Mouse (Mus musculus) cerebellum, postnatal 10 days (tissue): ENCODE measurements around the gene Clnk.

Experiments
- DNase-seq, 2 experiments: peaks; one replicate each; pipeline ENCODE4 v3.0.0; 2021; ENCODE audit warnings: mixed read lengths in 2 of 2

Gene Clnk

GRCm38 (mm10) chr5:38850171-38850570, 26.4 kb downstream of the Clnk start:
- DNase-seq = no peak

GRCm38 (mm10) chr5:38845529-38845928, 31.1 kb downstream of the Clnk start:
- DNase-seq = no peak

DNA sequence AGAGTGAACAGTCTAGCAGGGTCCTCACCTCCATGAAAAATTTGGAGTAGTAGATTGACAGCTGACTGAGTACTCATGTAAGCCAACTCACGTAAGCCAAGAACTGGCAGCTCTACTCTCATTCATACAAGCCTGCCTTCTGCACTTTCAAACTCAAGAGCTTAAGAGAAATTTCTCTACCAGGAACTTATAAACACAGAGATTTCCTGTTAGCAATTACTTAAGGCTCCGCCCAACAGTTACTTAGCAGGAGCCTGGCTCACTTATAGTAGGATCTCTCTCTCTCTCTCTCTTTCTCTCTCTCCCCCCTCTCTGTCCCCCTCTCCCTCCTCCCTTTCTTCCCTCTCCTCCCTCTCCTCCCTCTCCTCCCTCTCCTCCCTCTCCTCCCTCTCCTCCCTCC, 32.3 kb downstream of the Clnk start:
- no peak for DNase-seq

GRCm38 (mm10) chr5:38839981-38840380, 36.6 kb downstream of the Clnk start:
- DNase-seq = no peak

DNA sequence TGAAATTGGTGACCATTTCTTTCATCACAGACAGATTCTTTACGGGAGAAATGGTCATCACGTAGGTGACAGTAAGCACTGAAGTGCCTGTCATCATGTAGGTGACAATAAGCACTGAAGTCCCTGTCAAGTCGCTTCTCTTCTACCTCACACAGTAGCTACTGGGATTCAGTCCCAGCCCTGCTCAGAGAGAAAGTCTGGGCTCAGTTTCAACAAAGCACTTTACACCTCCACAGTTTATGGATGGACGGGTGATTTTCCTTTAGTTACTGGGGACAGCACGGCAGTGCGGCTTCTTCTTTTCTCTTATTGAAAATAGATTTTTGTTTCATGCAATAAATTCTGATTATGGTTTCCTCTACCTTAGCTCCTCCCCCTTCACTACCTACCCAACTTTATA, 49.3 kb downstream of the Clnk start:
- no peak for DNase-seq

- no peak for DNase-seq
Measured at GRCm38 (mm10) chr5:38826586-38826985, 50.0 kb downstream of the Clnk start.

DNA sequence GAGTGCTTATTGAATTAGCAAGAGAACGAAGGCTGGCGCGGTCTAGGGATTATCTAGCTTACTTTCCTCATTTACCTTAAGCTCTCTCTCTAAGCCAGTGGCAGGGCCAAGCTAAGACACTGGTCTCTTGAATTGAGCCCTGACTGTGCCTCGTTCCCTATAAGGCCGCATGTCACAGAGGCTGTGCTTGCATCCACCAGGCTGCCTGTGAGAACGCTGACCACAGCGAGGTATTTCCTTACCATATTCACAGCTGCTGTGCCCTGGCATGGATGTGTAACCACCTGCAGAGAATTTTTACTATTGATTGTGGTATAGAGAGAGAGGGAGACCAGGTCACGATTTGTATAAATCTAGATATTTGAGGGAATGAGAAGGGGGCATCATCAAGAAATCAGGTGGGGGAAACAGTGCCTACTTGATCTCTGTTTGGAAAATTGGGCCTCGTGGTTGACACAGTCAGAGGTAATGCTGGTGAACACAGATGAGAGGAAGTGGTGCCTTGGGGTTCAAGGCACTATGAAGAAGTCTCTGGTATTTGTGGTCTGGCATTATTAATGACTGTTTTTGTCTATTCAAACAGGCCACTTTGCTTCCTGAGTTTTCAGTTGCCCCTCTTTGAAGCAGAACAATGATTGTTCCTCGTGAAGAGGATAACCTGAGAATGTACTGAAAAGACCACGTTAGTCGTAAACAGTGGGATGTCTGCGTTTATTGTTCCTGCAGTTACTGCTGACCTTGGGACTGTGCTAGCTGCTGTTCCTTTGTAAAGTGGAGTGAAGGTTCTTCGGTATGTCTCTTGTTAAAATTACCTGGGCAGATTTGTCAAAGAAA, 52.3 kb downstream of the Clnk start:
- DNase-seq = no peak

- DNase-seq = peak; percentile 80 to 84
Measured at GRCm38 (mm10) chr5:38813391-38814109, 63.1 kb downstream of the Clnk start.

- DNase-seq = peak; percentile 31 to 34
Measured at GRCm38 (mm10) chr5:38812916-38813315, 63.7 kb downstream of the Clnk start.

- DNase-seq = peak; percentile 61 to 64
Measured at GRCm38 (mm10) chr5:38812386-38812785, 64.2 kb downstream of the Clnk start.

DNA sequence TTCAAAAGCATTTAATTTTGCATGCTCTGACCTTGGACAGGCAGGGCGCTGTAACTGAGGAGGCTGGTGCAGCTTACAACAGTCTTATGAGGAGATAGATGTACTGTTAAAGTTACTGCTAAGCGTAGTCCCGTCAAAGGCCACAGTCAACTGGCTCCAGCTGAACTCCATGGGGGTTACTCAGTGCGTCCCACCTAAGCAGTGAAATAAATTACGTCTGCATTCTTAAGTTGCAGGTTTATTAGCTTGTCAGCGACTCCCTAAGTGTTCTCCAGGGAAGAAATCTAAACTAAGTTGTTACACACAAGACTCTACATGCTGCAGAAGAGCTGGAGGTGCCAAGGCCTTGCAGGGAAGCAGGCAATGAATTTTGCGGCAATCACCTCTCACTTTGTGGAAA, 77.7 kb downstream of the Clnk start:
- DNase-seq = no peak

GRCm38 (mm10) chr5:38795139-38795538, 81.5 kb downstream of the Clnk start:
- no peak for DNase-seq

GRCm38 (mm10) chr5:38791116-38791515, 85.5 kb downstream of the Clnk start:
- peak; percentile 38 to 47 for DNase-seq

GRCm38 (mm10) chr5:38788820-38789219, 87.8 kb downstream of the Clnk start:
- DNase-seq = no peak

DNA sequence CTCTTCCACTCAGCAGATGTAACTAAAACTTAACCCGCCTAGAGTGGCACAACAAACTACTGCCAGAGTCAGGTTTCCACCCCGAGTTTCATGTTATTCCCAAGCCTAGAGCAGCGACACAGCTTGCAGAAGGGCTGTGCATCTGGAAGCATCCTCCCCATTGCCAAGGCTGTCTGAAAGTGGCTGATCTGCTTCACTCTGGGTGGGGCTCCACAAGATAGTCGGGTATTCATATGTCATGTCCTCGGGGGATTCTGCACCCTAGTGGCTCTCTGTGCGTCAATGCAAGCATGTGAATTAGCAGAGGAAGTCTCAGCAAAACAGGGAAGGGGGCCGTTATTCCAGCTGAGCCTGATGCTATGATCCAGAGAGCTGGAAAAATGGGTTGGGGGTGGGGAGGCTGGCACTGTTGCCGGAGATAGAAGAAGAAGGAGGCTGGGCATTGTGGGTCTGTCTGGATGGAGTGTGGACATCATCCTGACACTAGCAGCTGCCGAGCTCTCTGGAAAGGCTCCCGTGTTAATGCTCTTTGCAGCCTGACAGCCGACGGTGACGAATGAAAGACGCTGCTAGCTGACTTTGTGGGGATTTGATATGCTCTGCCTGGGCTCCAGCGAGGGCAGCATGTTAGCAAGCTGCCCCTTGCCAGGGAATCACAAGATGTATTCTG, 88.6 kb downstream of the Clnk start:
- DNase-seq = peak; percentile 75 to 77

GRCm38 (mm10) chr5:38786126-38786525, 90.5 kb downstream of the Clnk start:
- no peak for DNase-seq

DNA sequence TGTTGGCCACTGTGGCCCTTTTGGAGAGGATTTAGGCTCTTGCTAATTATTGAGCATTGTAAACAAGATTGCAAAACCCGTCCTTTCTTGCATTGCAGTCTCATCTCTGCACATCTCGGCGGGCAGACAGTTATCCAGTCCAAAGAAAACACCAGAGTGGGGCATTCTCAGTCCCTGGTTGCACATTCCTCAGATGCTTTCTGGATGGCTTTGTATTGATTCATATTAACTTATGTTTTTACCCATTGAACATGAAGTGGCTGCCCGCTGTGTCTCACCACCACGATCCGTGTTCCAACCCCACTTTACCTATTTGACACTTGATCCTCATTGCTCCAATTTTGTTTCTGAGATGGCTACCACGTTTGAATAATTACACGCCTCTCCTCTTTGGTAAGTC, 90.9 kb downstream of the Clnk start:
- no peak for DNase-seq

DNA sequence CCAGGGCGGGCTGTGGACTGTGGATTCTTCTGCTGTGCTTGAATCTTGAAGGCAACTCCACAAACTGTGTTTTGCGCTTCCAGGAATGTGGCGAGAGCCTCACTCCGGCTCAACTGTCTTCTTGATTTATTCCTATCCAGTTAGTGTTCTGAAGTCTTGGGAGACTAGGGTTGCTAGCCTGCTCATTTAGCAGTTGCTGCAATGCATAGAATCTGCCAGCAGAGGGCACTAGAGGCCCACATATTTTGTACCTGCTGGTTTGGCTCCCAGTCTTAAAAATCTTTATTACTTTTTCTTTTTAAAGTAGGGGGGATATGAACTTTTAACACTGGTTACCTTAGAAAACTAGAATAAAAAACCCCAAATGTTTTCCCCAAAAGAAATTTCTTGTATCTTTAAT, 94.8 kb downstream of the Clnk start:
- peak; percentile 87 to 91 for DNase-seq

GRCm38 (mm10) chr5:38780631-38781030, 96.0 kb downstream of the Clnk start:
- DNase-seq = peak in 1 of 2 experiments; percentile 42

GRCm38 (mm10) chr5:38780045-38780444, 96.6 kb downstream of the Clnk start:
- DNase-seq = no peak

DNA sequence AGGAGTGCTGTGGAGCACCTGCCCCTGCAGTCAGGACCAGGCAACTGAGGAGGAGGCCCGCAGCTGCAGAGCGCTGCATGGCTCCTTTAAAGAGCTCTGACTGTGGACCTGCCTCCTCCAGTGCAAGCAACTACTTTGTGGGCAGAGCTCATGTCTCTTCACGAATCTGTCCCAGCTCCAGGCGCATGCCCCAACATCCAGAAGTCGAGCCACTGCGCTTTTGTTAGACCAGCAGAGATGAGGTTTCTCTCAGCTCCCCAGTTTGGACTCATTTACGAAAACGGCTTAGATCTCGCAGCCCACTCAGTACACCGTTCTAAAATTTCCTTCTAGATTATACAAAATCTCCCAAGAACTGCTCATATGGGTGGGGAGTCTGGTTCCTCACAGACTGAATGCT, 101.1 kb downstream of the Clnk start:
- no peak for DNase-seq

DNA sequence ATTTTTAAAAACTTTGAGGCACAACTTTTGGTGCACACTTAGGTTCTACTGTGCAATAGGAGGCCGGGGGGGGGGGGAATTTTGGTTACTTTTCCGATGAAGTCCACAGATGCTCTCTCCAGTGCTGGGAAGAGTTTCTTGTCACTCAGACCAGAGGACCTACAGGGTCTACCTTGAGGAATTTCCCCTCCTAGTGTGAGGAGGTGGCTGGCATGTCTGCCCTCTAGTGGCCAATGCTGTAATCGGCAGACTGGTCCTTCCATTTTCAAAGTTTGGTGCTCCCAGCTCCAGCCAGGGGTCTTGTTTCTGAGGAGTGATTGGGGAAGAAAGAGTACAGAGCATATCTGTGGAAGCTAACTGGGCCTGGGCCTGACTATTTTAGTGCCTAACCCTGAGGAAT, 121.7 kb downstream of the Clnk start:
- peak; percentile 64 to 70 for DNase-seq

DNA sequence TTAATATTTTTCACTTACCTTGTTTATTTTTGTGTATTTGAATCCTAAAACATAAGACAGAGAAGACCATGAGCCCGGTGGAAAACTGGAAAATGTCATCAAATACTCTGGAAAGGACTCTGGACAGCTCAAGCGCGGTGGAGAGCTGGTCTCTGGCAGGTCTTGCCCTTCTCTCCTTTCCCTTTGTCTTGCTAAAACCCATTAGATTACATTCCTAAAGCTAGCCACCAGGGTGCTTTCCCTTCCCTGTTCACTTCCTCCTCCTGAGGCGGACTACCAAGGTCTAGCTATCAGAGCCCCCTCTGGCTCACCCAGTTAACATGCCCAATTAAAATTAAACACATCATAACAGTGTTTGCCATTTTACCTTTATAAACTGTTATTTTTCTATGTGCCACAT, 123.9 kb downstream of the Clnk start:
- no peak for DNase-seq
